Mouse (Mus musculus) hindbrain, embryonic 12.5 days (tissue): ENCODE measurements at regions not wholly inside any gene's neighbourhood (a gene's known extent, or its start where the extent isn't known, plus 50 kb on each side); places are given as distances from the start of the nearest gene placed in this dataset.
"Not testable (repeated sequence)": the region's sequence is repeated elsewhere in the genome, so short reads cannot be mapped to it uniquely, and the experiment has no call there.

Experiments
- ATAC-seq: fragments of 200-750 bp; cut with Nextera tagmentation; 2 replicates; pipeline ENCODE4 v1.8.0; 2017; ENCODE audit warnings: moderate TSS enrichment; ENCODE audit not compliant: low FRiP score
- H3K27ac ChIP-seq: fragments of 300-500 bp; sonication (generic); 2 replicates; pipeline ENCODE4 v1.5.1; 2016; ENCODE audit warnings: mild to moderate bottlenecking
- H3K27me3 ChIP-seq: fragments of 300-500 bp; sonication (generic); 2 replicates; pipeline ENCODE4 v1.6.1; 2016; ENCODE audit warnings: mild to moderate bottlenecking
- H3K36me3 ChIP-seq: fragments of 300-500 bp; sonication (generic); 2 replicates; pipeline ENCODE4 v1.6.1; 2016; ENCODE audit warnings: mild to moderate bottlenecking
- H3K4me1 ChIP-seq: fragments of 300-500 bp; sonication (generic); 2 replicates; pipeline ENCODE4 v1.6.1; 2016
- H3K4me2 ChIP-seq: fragments of 300-500 bp; sonication (generic); replicated peaks from 2 replicates; pipeline ENCODE4 v1.6.1; 2016; ENCODE audit warnings: mild to moderate bottlenecking
- H3K4me3 ChIP-seq: fragments of 300-500 bp; sonication (generic); 2 replicates; pipeline ENCODE4 v1.5.1; 2016; ENCODE audit warnings: mild to moderate bottlenecking
- H3K9ac ChIP-seq: fragments of 300-500 bp; sonication (generic); 2 replicates; pipeline ENCODE4 v1.6.1; 2016; ENCODE audit warnings: mild to moderate bottlenecking, moderate library complexity
- H3K9me3 ChIP-seq: fragments of 300-500 bp; sonication (generic); replicated peaks from 2 replicates; pipeline ENCODE4 v1.6.1; 2016; ENCODE audit warnings: mild to moderate bottlenecking
- WGBS: fragments of 180-500 bp; shearing (Covaris S2); methylation state at CpG from one replicate; pipeline ENCODE4 v1.1.7; 2016; 5-methylcytosine and 5-hydroxymethylcytosine counted together

GRCm38 (mm10) chr13:86494721-86495120 lies 448.0 kb upstream of the Cox7c start:
- Histone ChIP-seq H3K4me3 (no peak overlapping the region), H3K9ac (no peak overlapping the region), H3K4me1 (no peaks in the 10 kb centered on the region), H3K9me3 (no peaks in the 10 kb centered on the region), H3K27me3 (no peaks in the 10 kb centered on the region), H3K27ac (no peak overlapping the region), H3K36me3 (no peaks in the 10 kb centered on the region), H3K4me2 (no peak overlapping the region)
- ATAC-seq = no peak
- 33% methylated on average over 2 of the region's 2 CpGs for WGBS

- ATAC-seq = no peak
- no peaks in the 10 kb centered on the region for H3K27me3 ChIP-seq
- no peak overlapping the region for H3K27ac ChIP-seq
- H3K9me3 ChIP-seq = no peaks in the 10 kb centered on the region
- no peak overlapping the region for H3K4me3 ChIP-seq
- no peak overlapping the region for H3K9ac ChIP-seq
- no peaks in the 10 kb centered on the region for H3K36me3 ChIP-seq
- H3K4me2 ChIP-seq = no peak overlapping the region
- H3K4me1 ChIP-seq = no peaks in the 10 kb centered on the region
- 79% methylated on average over 4 of the region's 4 CpGs for WGBS
Measured at GRCm38 (mm10) chr13:86468752-86469151, 422.0 kb upstream of the Cox7c start.

- no peaks in the 10 kb centered on the region for H3K4me1 ChIP-seq
- H3K4me3 ChIP-seq = no peak overlapping the region
- no peaks in the 10 kb centered on the region for H3K36me3 ChIP-seq
- H3K9me3 ChIP-seq = no peaks in the 10 kb centered on the region
- 88% methylated on average over 2 of the region's 2 CpGs for WGBS
- no peak overlapping the region for H3K4me2 ChIP-seq
- H3K9ac ChIP-seq = no peak overlapping the region
- no peak overlapping the region for H3K27ac ChIP-seq
- no peaks in the 10 kb centered on the region for H3K27me3 ChIP-seq
- no peak for ATAC-seq
Measured at GRCm38 (mm10) chr13:86422646-86423045, 375.9 kb upstream of the Cox7c start.

GRCm38 (mm10) chr13:86381363-86381762 lies 334.7 kb upstream of the Cox7c start:
- no peak overlapping the region for H3K4me2 ChIP-seq
- WGBS = 93% methylated on average over 3 of the region's 3 CpGs
- H3K4me1 ChIP-seq = no peaks in the 10 kb centered on the region
- H3K4me3 ChIP-seq = no peak overlapping the region
- H3K27me3 ChIP-seq = no peaks in the 10 kb centered on the region
- no peak for ATAC-seq
- H3K36me3 ChIP-seq = no peaks in the 10 kb centered on the region
- H3K9me3 ChIP-seq = no peaks in the 10 kb centered on the region
- no peak overlapping the region for H3K27ac ChIP-seq
- H3K9ac ChIP-seq = no peak overlapping the region

- not testable (repeated sequence) for H3K4me1 ChIP-seq, ATAC-seq, H3K4me3 ChIP-seq, H3K9ac ChIP-seq, H3K27me3 ChIP-seq, H3K27ac ChIP-seq, H3K9me3 ChIP-seq, H3K36me3 ChIP-seq, H3K4me2 ChIP-seq
- WGBS = 30% methylated on average over 7 of the region's 7 CpGs
Measured at GRCm38 (mm10) chr13:86379168-86379567, 332.5 kb upstream of the Cox7c start.

- no peaks in the 10 kb centered on the region for H3K27me3 ChIP-seq
- no peak overlapping the region for H3K4me2 ChIP-seq
- ATAC-seq = peak; percentile 29; the same call in 1 of the 2 replicates
- H3K4me3 ChIP-seq = no peak overlapping the region
- no peaks in the 10 kb centered on the region for H3K9me3 ChIP-seq
- H3K36me3 ChIP-seq = no peaks in the 10 kb centered on the region
- H3K4me1 ChIP-seq = no peaks in the 10 kb centered on the region
- no peak overlapping the region for H3K9ac ChIP-seq
- no peak overlapping the region for H3K27ac ChIP-seq
Measured at GRCm38 (mm10) chr13:86375836-86376235, 329.1 kb upstream of the Cox7c start.

GRCm38 (mm10) chr13:86345931-86346330 lies 299.2 kb upstream of the Cox7c start:
- Histone ChIP-seq H3K36me3 (no peaks in the 10 kb centered on the region), H3K27ac (no peak overlapping the region), H3K9ac (no peak overlapping the region), H3K4me1 (no peaks in the 10 kb centered on the region), H3K4me2 (no peak overlapping the region), H3K4me3 (no peak overlapping the region), H3K9me3 (no peaks in the 10 kb centered on the region), H3K27me3 (no peaks in the 10 kb centered on the region)
- 72% methylated on average over 2 of the region's 2 CpGs for WGBS
- no peak for ATAC-seq

- no peak overlapping the region for H3K9ac ChIP-seq
- ATAC-seq = no peak
- H3K27ac ChIP-seq = no peak overlapping the region
- no peak overlapping the region for H3K4me2 ChIP-seq
- H3K36me3 ChIP-seq = no peaks in the 10 kb centered on the region
- H3K9me3 ChIP-seq = no peaks in the 10 kb centered on the region
- H3K4me1 ChIP-seq = no peaks in the 10 kb centered on the region
- 97% methylated on average over 2 of the region's 2 CpGs for WGBS
- no peak overlapping the region for H3K4me3 ChIP-seq
- H3K27me3 ChIP-seq = no peaks in the 10 kb centered on the region
Measured at GRCm38 (mm10) chr13:86344922-86345694, 298.4 kb upstream of the Cox7c start.

- Histone ChIP-seq H3K27ac (no peak overlapping the region), H3K27me3 (no peaks in the 10 kb centered on the region), H3K4me1 (no peaks in the 10 kb centered on the region), H3K9ac (no peak overlapping the region), H3K4me2 (no peak overlapping the region), H3K9me3 (no peaks in the 10 kb centered on the region), H3K36me3 (no peaks in the 10 kb centered on the region), H3K4me3 (no peak overlapping the region)
- 81% methylated on average over 3 of the region's 3 CpGs for WGBS
- ATAC-seq = no peak
Measured at GRCm38 (mm10) chr13:86336471-86336870, 289.8 kb upstream of the Cox7c start.
